Mouse (Mus musculus): Measurements from ENCODE around the gene Kank2.
A peak's percentile ranks its signal among the peaks of the same experiment; 100 is the strongest.
"Not testable (repeated sequence)": the region's sequence is repeated elsewhere in the genome, so short reads cannot be mapped to it uniquely, and the experiment has no call there.

Gene Kank2

GRCm38 (mm10) chr9:21816716-21817305 lies 18.3 kb upstream of the Kank2 start:
- DNase-seq = no peak

DNA sequence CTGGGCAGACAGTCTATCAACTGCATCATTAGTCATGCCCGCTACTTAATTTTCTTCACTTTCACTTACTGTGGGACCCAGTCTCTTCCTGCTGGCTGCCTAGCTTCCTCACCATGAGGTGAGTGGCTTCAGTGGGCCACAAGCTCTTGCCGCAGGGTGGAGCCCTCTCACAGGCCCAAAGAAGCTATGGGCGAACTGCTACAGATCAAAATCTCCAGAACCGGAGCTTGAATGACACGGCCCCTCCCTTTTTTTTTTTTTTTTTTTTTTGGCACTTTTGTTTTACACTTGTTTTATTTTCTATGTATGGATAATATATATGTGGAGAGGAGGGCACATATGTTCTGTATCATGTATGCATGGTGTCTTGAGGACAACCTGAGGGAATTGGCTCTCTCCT lies 12.6 kb upstream of the Kank2 start:
- DNase-seq = no peak

DNA sequence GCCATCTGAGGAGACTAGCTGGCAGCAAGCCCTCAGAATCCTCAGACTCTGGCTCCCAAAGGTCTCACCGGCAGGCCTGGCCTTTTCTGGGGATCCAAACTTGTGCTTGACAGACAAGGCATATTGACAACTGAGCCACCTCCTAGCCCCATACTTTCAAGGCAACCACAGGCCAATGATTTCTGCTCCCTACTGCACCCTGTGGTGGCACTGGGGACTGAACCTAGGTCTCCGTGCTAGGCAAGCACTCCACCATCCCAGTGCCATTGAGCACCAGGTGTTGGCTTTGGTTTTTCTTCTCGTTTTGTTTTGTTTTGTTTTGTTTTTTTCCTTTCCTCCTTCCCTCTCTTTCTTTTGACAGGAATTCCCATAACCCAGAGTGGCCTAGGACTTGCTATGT lies 10.0 kb upstream of the Kank2 start:
- no peak for DNase-seq

DNA sequence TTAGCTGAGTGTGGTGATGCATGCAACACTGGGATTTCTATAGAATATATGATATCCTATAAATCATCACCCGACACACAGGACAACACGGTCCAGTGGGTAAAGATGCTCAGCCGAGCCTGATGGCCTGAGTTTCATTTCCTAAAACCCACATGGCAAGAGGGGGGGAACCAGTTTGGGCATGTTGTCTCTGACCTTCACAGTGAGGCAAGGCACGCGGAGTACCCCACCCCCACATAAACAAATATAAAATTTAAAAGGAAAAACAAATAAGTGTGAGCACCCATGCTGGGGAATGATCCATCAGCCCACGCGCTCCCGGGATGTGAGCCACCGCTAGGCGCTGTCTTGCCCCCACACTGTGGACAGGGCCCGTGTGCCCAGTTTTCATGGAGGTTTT lies 8.4 kb upstream of the Kank2 start:
- DNase-seq = no peak

DNA sequence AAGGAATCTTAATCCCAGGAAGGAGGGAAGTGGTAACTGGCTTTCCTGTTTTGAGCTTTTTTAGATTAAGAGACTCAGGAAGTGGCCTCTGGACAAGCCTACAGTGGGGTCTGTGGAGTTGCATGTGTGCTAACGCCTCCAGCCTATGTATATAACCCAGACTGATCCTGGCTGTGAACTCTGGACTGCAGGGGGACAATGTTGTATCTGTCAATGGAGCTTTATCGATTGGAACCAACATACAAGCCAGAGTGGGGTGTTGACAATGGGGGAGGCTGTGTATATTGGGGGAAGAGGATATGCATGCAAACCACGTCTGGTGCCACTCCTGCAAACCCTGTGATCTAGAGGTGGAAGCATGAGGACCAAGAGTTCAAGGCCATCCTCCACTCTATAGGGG lies 7.8 kb upstream of the Kank2 start:
- DNase-seq = no peak

- DNase-seq = peak; percentile 71
Observed at GRCm38 (mm10) chr9:21803986-21804644, 5.6 kb upstream of the Kank2 start.

DNA sequence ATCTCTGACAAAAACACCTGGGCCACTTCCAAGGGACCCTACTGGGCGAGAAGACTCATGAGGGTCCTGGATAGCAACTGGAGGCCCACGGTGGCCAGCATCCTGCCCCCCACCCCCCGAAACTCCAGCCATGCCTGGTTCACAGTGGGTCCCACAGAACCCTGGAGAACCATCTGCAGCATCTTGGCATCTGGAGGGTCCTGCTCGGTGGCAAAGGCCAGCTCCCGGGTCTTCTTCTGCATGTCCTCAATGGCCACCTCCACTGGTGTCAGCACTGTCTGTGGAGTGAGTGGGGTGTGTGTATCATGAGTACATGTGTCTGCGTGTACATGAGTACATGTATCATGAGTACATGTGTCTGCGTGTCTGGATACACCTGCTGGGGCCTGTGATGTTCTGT lies 3.0 kb upstream of the Kank2 start:
- no peak for DNase-seq

DNA sequence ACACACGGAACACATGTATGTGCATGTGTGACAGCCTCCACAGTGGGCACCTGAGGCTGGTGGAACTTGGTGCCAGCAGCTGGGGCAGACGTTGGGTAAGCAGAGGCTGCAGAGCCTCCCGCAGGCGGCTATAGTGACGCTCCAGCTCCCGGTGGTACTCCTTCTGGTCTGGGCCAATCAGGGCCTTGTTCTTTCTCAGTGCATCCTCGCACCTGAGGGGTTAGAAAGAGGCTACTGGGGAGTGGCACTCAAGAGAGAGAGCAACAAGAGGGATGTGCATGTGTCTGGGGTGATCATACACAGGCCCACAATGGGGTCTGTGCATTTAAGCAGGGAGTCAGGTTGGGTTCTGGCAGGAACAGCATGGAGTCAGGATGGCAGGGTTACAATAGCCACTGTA lies 2.6 kb upstream of the Kank2 start:
- DNase-seq = no peak

- DNase-seq = no peak
Observed at GRCm38 (mm10) chr9:21799010-21799350, 436 bp upstream of the Kank2 start.

GRCm38 (mm10) chr9:21797921-21798344 lies 611 bp downstream of the Kank2 start:
- DNase-seq = peak; percentile 30

DNA sequence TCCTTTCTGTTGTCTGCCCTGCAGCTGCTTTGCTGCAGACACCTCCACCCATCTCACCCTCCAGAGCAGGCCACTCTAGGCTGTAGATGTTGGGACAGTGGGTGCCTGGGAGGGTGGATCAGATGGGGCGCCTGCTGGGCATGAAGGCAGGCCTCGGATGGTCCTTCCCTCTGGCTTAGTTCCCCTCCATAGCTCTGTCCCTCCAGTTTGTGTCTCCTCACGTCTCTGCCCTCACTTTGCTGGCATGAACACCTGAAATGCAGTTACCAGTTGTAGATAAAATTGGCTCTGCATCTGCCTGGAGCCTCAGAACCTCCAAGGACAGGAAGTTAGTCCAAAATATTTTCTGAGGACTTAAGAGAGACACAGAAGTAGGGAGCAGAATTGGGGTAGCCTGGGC lies 1.6 kb downstream of the Kank2 start:
- no peak for DNase-seq

DNA sequence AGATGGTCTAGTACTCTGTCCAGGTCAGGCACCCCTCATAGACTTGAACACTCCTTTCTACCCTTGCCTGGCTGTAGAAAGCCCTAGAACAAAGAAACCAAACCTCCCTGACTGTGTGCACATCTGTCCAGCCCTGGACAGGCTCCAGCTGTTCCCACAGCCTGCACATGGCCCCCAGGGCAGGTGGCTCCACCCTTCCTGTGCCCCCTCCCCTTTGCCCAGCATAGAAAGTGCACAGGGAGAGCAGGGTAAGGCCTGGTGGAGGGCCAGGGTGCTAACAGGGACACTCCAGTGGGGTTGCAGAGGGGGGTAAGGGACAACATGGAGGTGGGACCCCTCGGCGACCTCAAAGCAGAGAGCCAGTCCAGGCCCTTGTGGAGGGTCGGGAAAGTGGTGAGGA lies 2.3 kb downstream of the Kank2 start:
- DNase-seq = no peak

- no peak for DNase-seq
Observed at GRCm38 (mm10) chr9:21795579-21795978, 3.0 kb downstream of the Kank2 start.

- no peak for DNase-seq
Observed at GRCm38 (mm10) chr9:21794925-21795324, 3.6 kb downstream of the Kank2 start.

DNA sequence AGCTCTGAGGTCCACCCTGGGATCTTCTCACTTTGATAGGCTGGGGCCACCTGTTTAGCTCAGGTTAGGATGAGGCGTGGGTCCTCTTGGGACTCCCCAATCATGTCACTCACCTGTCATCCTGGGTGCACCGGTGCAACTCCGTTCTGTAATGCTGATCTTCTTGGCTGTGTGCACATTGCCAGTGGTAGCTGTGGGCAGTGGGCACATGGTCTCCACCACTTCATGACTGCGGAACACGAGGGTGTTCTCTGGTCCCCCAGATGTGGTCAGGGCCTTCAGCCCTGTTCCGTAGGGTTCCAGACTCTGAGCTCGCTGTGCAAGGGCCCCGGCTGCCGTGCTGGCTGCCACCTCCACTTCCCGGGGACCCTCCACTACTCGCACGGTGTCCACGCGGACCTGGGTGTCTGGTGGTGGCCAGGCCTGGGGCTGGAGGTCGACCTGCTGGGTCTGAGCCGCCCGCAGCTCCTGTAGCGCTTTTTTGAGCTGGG lies 4.2 kb downstream of the Kank2 start:
- no peak for DNase-seq

DNA sequence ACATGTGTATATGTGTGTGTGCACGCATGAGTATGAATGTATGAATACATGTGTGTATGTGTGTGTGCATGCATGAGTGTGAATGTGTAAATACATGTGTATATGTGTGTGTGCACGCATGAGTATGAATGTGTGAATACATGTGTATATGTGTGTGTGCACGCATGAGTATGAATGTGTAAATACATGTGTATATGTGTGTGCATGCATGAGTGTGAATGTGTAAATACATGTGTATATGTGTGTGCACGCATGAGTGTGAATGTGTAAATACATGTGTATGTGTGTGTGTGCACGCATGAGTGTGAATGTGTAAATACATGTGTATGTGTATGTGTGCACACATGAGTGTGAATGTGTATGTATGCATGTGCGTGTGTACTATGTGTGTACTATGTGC lies 5.0 kb downstream of the Kank2 start:
- not testable (repeated sequence) for DNase-seq

- DNase-seq = no peak
Observed at GRCm38 (mm10) chr9:21792644-21793043, 5.9 kb downstream of the Kank2 start.

GRCm38 (mm10) chr9:21791861-21792260 lies 6.7 kb downstream of the Kank2 start:
- no peak for DNase-seq

GRCm38 (mm10) chr9:21788234-21788633 lies 10.3 kb downstream of the Kank2 start:
- no peak for DNase-seq

DNA sequence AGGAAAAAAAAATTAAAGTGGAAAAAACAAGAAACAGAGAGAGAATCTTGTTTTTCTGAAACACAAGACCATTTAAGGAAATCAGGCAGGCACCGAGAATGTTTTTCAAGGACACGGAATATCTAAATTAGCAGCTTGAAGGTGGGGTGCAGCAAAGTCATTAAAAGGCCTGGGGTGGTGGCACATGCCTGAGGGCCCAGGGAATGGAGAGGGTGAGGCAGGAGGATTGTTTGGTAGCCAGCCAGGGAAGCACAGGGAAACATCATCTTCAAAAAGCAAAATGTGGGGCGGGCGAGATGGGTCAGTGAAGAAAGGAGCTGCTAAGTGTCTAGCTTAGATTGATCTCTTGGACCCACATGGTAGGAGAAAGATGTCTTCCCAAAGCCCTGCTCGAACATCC lies 10.9 kb downstream of the Kank2 start:
- DNase-seq = no peak

- peak; percentile 62 for DNase-seq
Observed at GRCm38 (mm10) chr9:21786906-21787305, 11.6 kb downstream of the Kank2 start.

GRCm38 (mm10) chr9:21786309-21786708 lies 12.2 kb downstream of the Kank2 start:
- not testable (repeated sequence) for DNase-seq

DNA sequence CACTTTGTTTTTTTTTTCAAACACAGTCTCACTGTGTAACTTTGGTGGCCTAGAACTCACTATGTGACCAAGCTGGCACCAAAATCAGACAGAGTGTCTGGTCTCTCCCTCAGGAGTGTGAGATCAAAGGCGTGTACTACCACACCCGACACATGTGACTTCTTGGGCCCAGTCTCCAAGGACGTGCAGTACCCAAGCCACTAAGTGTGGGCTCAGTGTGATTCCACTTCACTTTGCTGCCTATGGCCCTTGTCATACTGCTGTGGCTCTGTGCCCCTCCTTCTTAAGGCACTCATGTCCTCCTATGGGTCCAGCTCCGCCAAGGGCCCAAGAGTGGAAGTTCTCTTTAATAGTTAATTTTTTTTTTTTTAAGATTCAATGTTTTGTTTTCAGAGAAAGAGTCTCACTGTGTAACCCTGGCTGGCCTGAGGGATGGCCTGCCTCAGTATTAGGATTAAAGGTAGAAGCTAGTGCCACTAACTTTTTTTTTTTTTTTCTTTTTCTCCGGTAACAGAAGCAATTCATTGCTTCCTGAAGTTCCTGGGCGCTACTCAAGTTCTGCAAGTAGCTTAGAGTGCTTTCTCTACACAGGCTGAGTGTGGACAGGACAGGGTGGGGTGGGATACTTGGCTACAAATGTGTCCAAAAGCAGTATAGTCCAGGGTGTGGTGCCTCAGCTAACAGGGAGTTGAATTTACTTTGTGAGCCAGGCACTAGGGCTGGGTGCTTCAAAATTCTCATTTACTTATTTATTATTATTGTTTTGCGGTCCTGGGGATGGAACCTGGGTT lies 13.8 kb downstream of the Kank2 start:
- DNase-seq = no peak

Data from thymus, postnatal 25 days (tissue).